Mouse (Mus musculus) sigmoid colon, adult 10 weeks (tissue): ENCODE measurements around the gene Tfam. TPM values are rescaled to one million over a fixed set of nuclear protein-coding genes. Genes with fewer than 3 reads are reported as not detected.

Experiments used
- polyA plus RNA-seq: library from polyadenylated mRNA; stranded (reverse); fragments of 350-450 nt; fragmentation: Illumina TruSeq; extraction: RNeasy Lipid Tissue Mini Kit (QIAGEN cat#74804); gene quantifications from one replicate; pipeline ENCODE4 v1.2.3, GENCODE M21; 2014; ENCODE audit warnings: low read depth, low replicate concordance

Gene Tfam
- 184 TPM for polyA plus RNA-seq

DNA sequence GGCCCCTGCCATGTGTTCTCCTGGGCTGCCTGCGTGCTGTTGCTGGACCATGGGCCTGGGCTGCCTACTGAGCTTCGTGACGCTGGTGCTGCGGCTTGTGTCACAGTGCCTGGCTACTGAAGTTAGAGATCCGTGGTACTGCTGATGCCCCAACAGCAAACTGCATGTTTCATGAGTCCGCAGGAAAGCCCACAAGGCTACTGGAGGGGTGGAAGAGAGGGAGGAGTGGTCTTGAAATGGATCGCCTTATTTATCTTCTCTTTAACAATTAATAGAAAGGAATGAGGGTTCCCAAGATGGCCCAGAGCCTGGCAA is at the start of gene Tfam:
Gene Tfam, minus strand, starts transcription at position 41 of the 315 bp plus-strand sequence.

DNA sequence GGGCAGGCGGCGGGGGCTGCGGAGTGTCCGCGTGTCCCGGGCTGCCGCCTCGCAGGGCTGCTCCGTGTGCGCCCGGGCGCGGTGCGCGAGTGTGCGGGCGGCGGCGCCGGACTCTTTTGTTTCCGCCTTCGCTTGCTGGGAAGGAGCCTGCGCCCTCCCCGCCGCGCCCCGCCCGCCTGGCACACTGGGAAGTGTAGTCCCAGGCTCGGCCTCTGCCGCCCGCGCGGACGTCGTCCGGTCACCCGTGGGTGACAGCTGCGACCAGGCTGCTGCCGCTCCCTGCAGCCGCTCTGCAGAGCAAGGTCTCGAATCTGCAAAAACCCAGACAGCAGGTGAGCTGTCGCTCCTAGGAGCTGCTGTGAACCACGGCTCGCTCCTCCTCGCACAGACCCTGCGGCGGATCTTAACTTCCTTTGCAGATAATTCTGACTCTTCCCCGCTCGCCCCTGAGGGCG is 47.1 kb upstream of the Tfam start, which contains the start of gene Ube2d1:
Gene Ube2d1, minus strand, starts transcription at position 137 of the 455 bp plus-strand sequence.

Other genes with a start within 250 kb of the Tfam start
- gene Bicc1, start 78.6 kb downstream of the Tfam start, polyA plus RNA-seq: 11.1 TPM
- gene Ube2d1, start 47.0 kb upstream of the Tfam start, polyA plus RNA-seq: 81.8 TPM
- 35.6 TPM for gene Cisd1, start 106.7 kb upstream of the Tfam start, polyA plus RNA-seq
- gene Ipmk, start 109.5 kb upstream of the Tfam start, polyA plus RNA-seq: 207 TPM